Mouse (Mus musculus) heart, postnatal 0 days (tissue): ENCODE results near the gene 2310061I04Rik.

ENCODE experiments used
- CTCF ChIP-seq: IDR thresholded peaks from 2 replicates; pipeline ENCODE4 v1.5.1; 2016; ENCODE audit warnings: antibody characterized with exemption, control low read depth, low read depth
- EP300 ChIP-seq: IDR thresholded peaks from 2 replicates; pipeline ENCODE4 v1.6.1; 2016; ENCODE audit warnings: antibody characterized with exemption, low read depth

- TF ChIP-seq CTCF, result peak; percentile 34
- no peak for TF ChIP-seq EP300
These were observed 49.1 kb downstream of the 2310061I04Rik start for GRCm38 (mm10) chr17:35848112-35848511.
